Mouse (Mus musculus): Measurements from ENCODE around the gene Dnajc10.

Gene Dnajc10

GRCm38 (mm10) chr2:80354531-80354930 lies 39.3 kb downstream of the Dnajc10 start:
- no peak for DNase-seq

- DNase-seq, result no peak
Observed at GRCm38 (mm10) chr2:80356656-80357231, 41.5 kb downstream of the Dnajc10 start.

- DNase-seq, result no peak
Observed at GRCm38 (mm10) chr2:80371458-80371857, 56.2 kb downstream of the Dnajc10 start.

GRCm38 (mm10) chr2:80374892-80375291 lies 59.6 kb downstream of the Dnajc10 start:
- no peak for DNase-seq

- DNase-seq, result no peak
Observed at GRCm38 (mm10) chr2:80379848-80380247, 64.6 kb downstream of the Dnajc10 start.

GRCm38 (mm10) chr2:80384447-80384846 lies 69.2 kb downstream of the Dnajc10 start:
- no peak for DNase-seq

GRCm38 (mm10) chr2:80386255-80386654 lies 71.0 kb downstream of the Dnajc10 start:
- no peak for DNase-seq

DNA sequence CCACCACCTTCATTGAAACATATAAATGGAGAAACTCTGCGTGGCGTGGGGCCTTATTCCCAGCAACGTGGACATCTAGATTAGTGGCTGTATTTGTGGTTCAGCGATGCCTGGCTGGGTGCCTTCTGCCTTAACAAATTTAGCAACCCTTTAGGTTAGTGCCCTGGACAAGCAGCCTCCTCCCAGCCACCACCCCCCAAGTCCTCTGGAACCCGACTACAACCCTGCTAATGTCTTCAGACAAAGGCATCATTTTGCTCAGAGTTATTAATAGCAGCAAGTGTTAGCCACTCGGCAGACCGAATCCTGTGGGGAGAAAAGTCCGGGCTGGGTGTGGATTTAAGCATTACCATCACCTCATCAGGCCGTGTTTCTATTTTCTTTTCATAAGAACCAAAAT lies 72.4 kb downstream of the Dnajc10 start:
- no peak for DNase-seq

DNA sequence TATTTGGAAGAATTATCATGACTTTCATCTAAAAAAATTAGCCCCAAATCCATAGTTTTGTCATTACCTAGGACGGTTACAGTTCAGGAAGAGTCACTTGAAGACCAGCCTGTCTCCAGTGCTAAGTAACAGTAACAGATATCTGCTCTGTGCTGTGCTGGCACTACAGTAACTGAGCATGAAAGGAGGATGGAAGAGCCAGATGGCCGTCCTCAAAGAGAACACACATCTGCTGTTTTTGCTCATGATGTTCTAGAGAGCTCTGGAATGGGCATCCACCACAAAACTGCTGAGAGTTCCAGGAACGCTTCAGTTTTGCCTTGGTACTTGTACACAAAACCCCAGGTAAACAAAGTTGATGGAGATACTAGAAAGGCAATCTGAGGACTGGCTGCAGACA lies 73.1 kb downstream of the Dnajc10 start:
- peak; percentile 37 for DNase-seq

DNA sequence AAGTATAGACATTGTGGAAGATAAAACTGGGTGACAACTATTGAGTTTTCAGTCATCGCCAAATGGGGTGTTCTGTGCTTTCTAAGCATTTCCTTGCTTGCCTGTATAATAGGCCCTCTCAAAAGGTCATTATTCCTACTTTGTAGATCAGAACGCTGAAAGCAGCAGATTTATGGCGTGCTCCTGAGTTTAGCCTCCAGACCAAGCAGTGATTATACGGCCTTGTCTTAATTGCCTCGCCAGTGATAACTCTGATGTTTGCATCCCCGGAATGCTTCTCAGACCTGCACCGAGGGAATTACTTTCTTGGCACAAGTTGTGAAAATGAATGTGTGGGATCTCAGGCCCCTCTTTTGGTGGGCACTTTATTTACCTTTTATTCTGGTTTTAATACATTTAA lies 80.8 kb downstream of the Dnajc10 start:
- no peak for DNase-seq

GRCm38 (mm10) chr2:80396864-80397263 lies 81.6 kb downstream of the Dnajc10 start:
- DNase-seq, result no peak

DNA sequence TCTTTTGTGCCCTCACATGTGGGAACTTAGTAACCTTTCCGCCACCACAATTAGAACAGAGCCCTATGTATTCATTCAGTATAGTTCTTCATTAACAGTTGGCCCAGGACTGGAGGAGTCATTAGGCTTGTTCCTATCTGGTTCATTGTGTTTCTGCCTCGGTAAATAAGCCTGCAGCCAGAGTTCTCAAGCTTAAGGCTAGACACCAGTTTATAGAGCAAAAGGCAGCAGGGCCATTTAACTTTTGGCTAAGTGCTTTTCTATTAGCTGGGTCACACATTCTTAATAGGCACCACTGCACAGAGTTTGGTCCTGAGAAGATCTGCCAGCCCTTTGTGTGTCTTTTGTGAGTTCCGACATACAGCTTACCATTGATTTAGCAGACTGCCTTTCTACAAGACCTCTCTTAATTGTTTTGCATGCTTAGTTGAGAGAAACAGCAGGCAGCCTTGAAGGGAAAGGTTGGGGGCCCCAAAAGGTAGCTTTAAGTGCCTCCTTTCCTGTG lies 83.4 kb downstream of the Dnajc10 start:
- DNase-seq, result no peak

Measured in right cerebral cortex, adult 18-20 months (tissue).